Mouse (Mus musculus) cerebellum, postnatal 14 days (tissue): Measurements from ENCODE around the gene Bbox1.

Experiments used
- DNase-seq, 2 experiments: peaks; one replicate each; pipeline ENCODE4 v3.0.0; 2021; ENCODE audit warnings: mixed read lengths in 2 of 2

Bbox1 gene

DNA sequence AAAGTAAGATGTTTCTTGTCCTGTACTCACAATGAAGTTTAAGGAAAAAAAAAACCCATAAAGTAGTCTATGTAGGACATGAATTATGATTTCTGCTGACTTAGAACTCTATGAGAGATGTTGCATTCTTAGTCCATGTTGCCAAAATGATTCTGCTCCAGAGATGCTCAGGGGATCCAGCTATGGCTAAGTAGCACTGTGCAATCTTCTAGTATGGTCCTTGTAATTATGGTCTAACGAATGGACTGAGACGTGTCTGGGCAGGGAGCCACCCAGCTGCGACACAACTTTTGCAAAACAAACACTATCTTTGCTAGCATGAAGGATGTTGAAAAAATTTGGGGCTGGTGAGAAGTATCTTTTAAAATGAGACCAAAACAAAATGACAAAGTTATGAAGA, 45.1 kb downstream of the Bbox1 start:
- no peak for DNase-seq

DNA sequence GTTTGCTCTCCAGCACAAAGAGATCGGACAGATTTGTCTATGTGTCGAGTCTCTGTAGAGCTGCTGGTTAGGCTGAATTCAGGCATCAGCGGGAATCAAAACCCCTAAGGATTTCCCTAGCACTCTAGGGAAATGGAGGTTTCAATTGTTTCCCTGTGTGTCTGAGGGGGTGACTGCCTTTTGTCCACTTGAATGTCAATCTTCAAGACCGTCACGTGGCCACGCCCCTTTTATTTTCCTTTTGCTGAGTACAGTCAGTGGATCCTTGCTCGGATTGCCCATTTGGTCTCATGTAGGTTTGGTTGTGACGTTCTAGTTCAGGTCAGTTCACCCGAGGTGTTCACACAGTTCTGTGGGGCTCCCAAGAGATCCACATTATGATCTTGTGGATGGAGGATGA, 82.1 kb downstream of the Bbox1 start:
- no peak for DNase-seq

DNA sequence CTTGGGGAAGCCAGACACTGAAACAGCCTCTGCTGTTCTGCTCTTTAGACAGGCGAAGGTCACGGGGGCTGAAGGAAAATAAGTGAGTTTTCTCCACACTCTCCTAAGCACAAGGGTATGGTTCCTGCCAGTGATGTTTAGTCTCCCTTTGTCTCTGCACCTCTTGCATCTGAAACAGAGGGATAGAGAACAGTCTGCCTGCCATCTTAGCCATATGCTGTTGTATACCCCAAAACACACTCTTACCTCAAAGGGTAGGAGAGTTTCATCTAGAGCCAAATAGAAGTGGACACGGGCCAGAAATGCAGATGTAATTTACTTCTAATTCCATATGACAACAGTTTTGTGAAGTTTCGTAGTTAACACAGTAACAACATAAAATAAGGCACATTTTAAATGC, 83.6 kb downstream of the Bbox1 start:
- no peak for DNase-seq

DNA sequence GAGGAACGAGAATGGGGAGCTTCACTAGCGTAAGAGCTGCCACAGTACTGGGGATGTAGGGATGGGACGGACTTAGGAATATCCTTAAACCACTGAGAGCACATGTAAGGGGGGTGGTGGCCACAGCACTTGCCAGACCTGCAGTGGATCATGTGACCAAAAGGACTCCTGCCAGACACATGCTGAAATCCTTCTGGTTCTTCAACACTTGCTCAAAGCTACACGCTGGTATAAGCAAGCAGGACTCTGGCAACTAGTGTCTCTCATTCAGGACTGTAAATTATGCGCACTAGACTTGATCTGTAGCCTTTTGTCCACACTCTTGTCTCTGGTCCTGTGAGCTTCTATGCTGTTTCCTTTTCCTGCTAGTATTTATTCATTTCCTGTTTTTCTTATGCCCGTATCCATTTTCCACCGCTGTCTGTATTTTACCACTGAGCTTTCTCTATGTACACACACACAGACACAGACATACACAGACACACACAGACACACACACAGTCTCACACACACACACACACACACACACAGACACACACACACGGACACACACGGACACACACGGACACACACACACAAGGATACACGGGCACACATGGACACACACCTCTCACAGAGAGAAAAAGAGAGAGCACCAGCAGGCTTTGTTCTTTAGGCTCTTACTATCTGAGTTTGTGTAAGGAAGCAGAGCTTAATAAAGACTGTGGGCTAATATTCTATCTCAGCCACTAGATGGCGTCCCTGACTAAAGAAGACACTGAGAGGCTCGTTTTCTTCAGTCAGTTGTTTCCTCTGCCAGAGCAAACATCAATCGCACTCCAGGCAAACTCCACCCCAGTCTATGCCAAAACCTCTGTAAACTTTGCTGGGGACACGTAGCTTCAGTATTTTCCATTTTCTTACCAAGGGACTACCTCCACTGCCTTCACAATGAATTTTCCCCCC, 84.9 kb downstream of the Bbox1 start:
- peak; percentile 75 to 77 for DNase-seq

DNA sequence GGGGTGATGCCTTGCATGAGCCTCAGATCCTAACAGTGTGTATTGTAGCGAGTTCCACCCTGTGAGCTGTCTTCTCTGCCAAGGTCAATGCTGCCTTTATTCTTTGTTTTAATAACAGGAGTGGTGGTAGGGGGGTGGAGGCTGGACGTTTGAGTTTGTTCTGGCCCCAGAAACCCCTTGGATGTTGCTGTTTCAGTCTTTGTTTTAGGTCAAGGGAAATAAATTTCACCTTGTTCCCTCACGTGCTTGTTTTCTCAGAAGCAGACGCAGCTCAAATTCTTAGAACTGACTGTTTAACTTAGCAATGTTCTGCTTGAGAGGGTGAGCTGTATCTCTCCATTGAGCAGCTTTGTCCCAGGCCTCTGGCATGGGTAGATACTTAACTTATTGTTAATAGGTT, 87.9 kb downstream of the Bbox1 start:
- DNase-seq, result no peak

DNA sequence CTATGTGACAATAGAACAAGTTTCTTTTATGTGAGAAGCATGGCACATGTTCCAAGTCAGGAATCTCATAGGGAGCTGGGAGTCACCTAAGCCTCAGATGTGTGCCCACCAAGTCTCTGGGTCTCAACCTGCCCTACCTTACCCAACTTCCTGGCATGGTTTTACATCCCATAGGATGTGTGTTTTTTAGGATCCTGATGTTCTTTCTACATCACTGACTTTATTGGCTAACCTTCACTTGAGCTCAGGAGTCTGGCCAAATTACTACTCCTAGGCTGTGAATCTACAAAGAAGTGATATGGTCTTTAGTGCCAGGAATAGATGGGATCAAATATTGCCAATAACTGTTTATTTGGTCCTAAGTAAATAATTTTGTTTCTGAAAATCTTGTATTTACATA, 88.4 kb downstream of the Bbox1 start:
- no peak for DNase-seq

DNA sequence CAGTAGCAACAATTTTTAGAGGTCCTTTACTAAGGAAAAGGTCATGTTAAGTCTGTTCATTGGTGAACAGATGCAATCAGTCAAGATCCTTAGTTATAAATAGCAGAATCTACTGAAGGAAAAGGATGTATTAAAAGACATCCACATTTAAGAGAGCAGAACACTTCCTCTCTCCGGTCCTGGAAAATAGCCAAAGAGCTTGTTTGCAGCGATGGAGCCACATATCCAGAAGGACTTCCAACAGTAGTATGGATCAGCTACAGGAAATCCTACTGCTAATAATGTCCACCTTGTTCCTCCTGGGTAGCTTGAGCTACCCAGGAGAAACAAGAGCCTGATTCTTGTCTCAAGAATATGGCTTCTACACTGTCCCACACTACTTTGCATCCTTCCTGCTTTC, 91.6 kb downstream of the Bbox1 start:
- DNase-seq, result no peak

DNA sequence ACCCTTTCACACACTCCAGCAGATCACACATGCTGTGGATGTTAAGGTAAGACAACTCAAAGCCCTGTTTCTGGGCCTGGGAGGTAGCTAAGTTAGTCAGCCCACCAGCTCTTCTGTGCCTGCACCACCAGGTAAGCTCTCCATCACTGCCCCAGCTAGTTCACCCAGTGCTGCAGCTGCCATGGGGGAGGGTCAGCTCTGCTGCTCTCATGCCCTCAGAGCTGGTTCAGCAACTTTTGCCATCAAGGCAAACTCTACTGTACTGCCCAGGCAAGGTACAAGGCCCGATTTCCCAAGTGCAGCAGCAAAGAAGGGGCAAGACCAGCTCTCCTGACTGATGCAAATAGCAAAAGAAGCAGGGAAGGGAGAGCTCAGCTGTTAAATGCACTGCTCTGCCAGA, 93.9 kb downstream of the Bbox1 start:
- no peak for DNase-seq

DNA sequence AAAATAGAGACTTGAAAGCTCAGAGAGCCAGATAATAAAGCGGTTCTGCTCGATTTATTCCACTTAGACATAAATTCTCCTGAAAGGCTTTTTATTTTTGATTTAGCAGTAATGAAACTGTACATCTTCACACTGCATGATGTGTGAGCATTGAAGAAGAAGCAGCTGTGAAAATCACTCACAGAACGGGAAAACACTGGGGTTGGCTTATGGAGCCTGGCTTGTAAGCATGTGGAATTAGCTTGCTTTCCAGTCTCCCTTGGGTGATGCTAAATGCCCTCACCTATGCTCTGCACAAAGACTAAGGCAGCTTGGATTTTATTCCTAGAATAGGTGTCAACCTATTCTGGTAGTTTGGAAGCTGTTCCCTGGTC, 98.7 kb downstream of the Bbox1 start:
- no peak for DNase-seq

DNA sequence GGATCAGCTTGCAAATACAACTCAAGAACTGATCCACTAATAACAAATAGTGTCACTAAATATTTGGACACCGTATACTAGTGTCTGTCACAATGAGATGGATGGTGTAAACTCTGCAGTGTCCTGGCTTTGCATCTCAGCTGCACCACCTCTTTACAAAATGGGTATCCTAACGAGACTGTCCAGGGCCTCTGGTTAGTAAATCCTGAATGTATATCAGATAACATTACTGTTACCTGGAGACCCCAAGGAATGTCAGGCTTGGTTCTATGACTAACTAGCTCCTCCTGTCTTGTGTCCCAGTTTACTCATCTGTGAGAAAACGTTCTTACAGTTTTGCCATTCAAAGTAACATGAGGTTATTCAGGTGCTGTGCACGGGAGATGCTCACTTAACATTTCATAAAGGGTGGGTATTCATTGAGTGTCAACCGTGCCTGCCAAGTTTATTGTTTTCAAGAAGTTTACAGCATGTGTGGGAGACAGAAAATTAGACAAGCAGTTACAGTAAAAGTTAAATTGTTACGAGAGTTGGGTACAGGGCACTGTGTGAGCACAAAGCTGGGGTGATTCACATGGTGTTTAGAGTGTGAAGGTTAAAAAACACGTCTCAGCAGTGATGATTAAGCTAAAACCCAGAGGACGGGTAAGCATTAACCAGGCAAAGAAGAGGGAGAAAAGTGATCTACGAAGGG, 99.2 kb downstream of the Bbox1 start:
- DNase-seq, result no peak

DNA sequence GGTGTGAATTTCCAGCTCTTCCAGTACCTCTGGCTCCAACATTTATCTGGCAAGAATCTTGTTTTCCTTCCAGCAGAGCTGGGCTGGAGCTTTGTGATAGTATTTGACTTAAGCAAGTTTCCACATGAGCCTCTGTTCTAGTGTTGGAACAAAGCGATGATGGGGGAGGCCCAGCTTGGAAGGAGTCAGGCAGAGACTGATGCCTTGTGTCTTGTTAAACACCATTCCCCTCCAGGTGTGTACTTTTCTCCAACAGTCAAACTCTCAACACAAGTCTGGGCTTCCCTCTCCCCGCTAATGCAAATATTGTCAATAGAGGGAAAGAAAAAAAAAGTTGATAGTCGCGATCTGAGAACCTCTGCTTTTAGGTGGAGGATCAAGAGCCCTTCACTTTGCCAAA, 100.1 kb downstream of the Bbox1 start:
- DNase-seq, result no peak
